Mouse (Mus musculus) adrenal gland (tissue): Measurements from ENCODE around the gene Glce.

Source experiments
- intact Hi-C: fragments of 180-260 bp; cut with DNase I; formaldehyde crosslinking; loops from one replicate; pipeline ENCODE4 v1.15.1; 2025
- long read RNA-seq, 2 experiments: library from polyadenylated mRNA; unstranded; transcript quantifications; one replicate each; pipeline ENCODE4 v2.0.0; 2020; ENCODE audit warnings: borderline replicate concordance in 1 of 2; ENCODE audit not compliant: insufficient replicate concordance in 1 of 2

Glce gene
- long read RNA-seq, experiment 1, full-length matches to known transcripts, result 4 of 6 reads
- long read RNA-seq, experiment 1, partial matches to known transcripts, result 2 of 6 reads
- long read RNA-seq, experiment 1, other reads (novel, unspliced or antisense), result 0 of 6 reads
- long read RNA-seq, experiment 2, full-length matches to known transcripts, result 1 of 5 reads
- long read RNA-seq, experiment 2, partial matches to known transcripts, result 1 of 5 reads
- long read RNA-seq, experiment 2, other reads (novel, unspliced or antisense), result 3 of 5 reads

DNA sequence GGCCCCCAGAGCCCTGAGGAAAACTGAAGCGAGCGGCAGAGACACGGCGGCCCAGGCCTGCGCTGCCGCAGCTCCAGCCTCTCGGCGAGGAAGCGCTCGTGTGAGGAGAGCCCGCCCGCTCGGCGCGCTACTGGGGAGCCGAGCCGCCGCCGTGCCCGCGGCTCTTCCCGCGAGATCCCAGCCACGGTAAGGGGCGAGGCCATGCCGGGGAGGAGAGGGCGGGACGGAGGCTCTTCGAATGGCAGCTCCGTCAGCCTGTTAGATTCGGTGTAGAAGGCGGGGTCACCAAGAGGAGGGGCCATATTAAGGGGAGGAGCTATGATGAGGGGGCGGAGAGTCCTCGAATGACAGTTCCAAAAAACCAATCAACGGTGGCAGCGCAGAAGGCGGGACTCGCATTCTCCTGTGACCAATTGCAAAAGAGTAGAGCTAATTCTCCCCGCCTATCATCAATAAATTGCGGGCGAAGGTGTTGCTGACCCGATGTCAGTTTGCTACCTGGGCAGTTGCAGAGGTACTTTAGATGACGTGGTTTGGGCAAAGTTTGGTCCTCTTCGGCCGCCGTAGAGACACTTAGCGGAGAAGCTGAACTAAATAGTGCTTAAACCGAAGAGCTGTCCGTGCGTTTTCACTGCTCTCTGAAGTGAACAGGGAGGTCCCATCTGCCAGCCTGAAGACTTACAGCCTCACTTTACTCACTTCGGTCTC is at the start of gene Glce:
Gene Glce, minus strand, starts transcription at position 148 of the 708 bp plus-strand sequence.
- intact Hi-C loops, result loop anchor here (10.0 kb wide), 1 partner anchor 122 kb away; no protein-coding TSS in a partner anchor

- intact Hi-C loops, result no loop called here
Measured at GRCm38 (mm10) chr9:62172239-62172638, 49.8 kb upstream of the Glce start.

DNA sequence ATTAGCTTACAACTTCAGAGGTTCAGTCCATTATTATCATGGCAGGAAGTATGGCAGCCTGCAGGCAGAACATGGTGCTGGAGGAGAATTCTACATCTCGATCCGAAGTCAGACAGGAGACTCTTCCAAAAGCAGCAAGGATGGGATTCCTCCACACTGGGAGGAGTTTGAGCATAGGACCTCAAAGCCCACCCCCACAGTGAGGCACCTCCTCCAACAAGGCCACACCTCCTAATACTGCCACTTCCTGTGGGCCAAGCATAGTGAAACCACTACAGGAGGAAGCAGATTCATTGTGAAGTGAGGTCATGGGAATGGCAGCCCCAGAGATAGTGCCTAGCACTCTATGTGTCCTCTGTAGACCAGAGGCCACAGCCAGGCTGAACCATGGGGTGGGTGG is 48.5 kb upstream of the Glce start:
- intact Hi-C loops, result no loop called here

DNA sequence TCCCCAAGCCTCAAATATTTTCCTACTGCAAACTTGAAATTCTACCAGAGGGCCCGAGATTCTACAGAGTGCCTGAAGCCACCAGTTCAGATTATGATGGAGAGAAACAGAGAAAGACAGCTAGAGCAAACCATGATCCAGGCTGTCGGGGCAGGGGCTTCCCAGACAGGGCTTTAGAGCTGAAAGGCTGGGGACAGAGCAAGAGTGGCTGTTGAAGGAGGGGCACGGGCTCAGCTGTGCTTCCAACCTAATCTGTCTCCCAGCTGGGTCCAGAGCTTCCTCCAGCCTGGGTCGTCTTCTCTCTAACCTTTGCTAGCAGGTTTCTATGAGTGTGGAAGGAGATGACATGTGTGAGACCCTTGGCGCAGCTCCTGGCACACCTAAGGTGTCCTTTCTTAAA is 44.2 kb upstream of the Glce start:
- intact Hi-C loops, result no loop called here

GRCm38 (mm10) chr9:62166186-62166585 is 43.7 kb upstream of the Glce start:
- intact Hi-C loops, result no loop called here

- intact Hi-C loops, result no loop called here
Measured at GRCm38 (mm10) chr9:62162889-62163291, 40.4 kb upstream of the Glce start.

DNA sequence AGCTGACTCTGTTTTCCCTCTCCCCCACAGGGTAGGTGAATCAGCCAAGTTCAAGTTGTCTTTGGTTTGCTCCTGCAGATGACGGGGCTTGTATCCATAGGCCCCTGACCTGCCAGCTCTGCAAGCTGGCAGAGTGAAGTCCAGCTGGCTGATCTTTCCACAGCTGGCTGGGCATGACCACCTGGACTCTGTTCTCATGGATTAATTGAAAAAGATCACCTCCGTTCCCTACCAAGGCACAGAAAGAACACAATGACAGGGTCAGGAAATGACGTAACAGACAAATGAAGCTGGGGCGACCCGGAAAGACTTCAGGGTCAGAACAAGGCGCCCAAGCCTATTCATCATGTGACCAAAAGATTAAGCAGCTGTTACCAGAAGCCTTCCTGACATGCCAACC is 38.3 kb upstream of the Glce start:
- intact Hi-C loops, result no loop called here

GRCm38 (mm10) chr9:62158746-62159145 is 36.3 kb upstream of the Glce start:
- intact Hi-C loops, result no loop called here

- intact Hi-C loops, result no loop called here
Measured at GRCm38 (mm10) chr9:62155821-62156220, 33.4 kb upstream of the Glce start.

GRCm38 (mm10) chr9:62155400-62155799 is 32.9 kb upstream of the Glce start:
- intact Hi-C loops, result no loop called here

DNA sequence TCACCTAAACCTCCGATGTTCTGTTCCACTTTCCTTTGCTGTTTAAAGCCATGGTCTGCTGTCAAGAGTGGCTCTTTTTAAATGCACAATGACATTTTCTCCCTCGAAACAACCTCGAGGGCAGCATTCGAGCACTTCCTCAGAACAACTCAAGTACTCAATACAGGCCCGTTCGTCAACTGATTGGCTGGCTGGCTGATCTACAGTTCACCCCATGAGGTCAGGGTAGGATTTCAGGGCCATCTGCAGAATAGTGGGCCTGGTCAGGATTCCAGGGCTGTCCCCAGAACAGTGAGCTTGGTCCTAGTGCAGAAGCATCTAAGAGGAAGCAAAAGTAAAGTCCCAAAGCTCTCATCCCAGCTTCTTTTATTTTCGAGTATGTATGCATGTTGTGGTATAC is 32.5 kb upstream of the Glce start:
- intact Hi-C loops, result no loop called here

- intact Hi-C loops, result no loop called here
Measured at GRCm38 (mm10) chr9:62154551-62154950, 32.1 kb upstream of the Glce start.

DNA sequence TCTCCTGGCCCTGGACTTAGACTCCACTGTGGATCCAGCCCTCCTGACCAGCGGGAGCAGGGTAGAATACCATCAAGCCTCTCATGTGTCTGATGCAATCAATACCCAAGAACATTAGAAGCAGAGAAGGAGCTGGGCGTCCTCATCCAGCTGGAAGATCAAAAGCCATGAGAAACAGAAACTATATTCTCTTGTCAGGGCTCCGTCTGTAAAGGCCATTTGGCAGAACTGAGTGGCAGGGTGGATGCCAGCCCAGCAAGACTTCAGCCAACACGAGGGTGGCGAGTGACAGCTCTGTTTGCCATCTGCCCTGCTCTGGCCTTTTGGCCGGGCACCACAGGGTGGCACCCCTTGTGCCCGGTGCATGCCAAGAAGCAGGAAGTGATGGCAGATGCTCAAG is 30.8 kb upstream of the Glce start:
- intact Hi-C loops, result no loop called here

- intact Hi-C loops, result no loop called here
Measured at GRCm38 (mm10) chr9:62152506-62152905, 30.1 kb upstream of the Glce start.

- intact Hi-C loops, result no loop called here
Measured at GRCm38 (mm10) chr9:62145198-62145597, 22.7 kb upstream of the Glce start.

DNA sequence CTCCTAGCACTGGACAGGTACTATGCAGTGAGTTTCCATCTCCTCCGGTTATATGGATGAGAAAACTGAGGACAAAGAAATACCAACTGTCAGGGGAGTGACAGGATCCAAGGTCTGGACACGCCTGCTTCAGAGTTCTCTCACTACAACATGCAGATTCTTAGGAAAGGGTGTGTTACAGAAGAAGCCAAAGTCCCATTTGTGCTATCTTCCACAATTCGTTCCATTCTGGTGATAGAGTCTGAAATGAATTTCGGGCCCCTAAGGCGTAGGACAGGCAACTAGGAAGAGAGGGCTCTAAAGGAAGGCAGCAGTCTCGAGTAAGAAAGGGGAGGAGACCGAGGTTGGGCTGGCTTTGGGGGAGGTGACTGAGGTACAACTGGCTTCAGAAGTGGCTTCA is 21.0 kb upstream of the Glce start:
- intact Hi-C loops, result no loop called here

DNA sequence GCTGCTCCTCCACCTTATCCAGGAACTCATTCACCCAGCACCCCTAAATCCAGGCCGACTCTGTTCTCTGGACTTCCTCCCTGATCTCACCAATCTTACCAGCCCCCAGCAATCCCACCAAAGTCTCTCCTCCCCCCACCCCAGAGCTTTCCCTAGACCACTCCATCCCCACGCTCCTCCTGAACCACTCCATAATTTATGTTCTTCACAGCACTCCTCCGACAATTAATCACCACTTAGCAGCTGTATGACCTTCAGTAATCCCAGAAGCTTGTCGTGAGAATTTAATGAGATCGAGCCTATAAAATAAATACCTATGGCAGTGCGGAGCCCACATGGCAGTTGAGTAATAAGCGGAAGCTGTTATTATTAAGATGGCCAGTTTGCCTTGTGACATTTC is 16.6 kb upstream of the Glce start:
- intact Hi-C loops, result no loop called here

DNA sequence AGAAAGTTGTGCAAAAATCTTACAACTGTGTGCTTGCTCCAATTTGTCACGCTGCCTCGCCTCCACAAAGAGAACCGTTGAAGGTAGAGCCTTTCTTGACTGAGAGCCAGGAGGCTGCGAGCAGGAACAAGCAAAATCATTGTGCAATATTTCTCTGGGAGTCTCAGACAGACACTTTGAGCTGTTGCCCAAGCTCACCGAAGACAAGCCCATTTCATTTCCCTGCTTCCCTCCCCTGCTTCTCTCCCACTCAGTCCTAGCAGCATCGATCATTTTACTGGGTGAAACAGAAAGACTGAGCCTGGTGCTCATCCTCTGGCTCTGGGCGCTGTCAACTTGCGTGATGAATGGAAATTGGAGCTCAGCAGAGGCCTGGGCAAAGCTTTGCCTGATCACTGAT is 14.8 kb upstream of the Glce start:
- intact Hi-C loops, result no loop called here

GRCm38 (mm10) chr9:62132005-62132782 is 9.7 kb upstream of the Glce start:
- intact Hi-C loops, result no loop called here

DNA sequence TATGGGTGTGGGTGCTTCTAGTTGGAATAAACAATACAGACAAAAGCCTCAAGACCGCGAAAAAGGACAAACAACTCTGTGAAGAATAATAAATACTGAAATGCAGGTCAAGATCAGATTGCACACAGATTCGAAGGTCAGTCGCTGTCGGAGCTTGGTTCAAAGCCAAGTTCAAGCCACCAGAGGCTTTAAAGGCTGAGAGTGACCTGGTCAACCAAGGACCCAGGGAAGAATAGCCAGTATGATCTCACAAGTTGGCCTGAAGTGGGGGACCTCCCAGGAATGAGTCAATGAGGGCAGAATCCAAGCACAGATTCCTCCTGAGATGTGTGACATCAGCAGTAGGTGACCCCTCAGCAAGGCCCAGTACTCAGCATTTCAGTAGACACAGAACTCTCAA is 8.3 kb upstream of the Glce start:
- intact Hi-C loops, result no loop called here

DNA sequence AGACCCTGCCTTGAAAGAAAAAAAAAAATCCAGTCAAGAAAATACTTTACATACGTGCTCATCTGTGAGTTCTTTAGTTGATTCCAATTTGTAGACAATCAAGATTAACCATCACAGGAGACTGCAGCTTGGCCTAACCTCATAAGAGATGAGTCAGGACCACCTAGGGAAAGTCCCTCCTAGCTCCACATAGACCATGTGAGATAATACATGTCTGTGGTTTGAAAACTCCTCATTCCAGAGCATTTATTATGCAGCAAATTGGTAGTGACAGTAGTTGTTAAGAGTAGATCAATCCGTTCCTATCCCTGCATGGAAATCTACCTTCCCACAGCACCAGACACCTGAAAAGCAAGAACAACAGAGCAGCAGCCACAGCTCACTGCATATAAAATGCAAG is 5.6 kb upstream of the Glce start:
- intact Hi-C loops, result loop anchor here (10.0 kb wide), 1 partner anchor 117 kb away; no protein-coding TSS in a partner anchor

GRCm38 (mm10) chr9:62125986-62126575 is 3.6 kb upstream of the Glce start:
- intact Hi-C loops, result loop anchor here (10.0 kb wide), 1 partner anchor 119 kb away; no protein-coding TSS in a partner anchor
